Mouse (Mus musculus) embryonic fibroblast, embryonic 13.5 days (primary cell): ENCODE data around the gene Cadm1. TPM values are rescaled to one million over a fixed set of nuclear protein-coding genes. Genes with fewer than 3 reads are reported as not detected.

Experiments
- H3K27ac ChIP-seq: 2 replicates; pipeline ENCODE4 v1.5.1; 2012; ENCODE audit warnings: low read length, control low read depth, inconsistent platforms; ENCODE audit not compliant: insufficient read depth
- H3K4me1 ChIP-seq: 2 replicates; pipeline ENCODE4 v1.6.1; 2011; ENCODE audit warnings: low read length; ENCODE audit not compliant: control insufficient read depth, insufficient read depth
- H3K4me3 ChIP-seq: 2 replicates; pipeline ENCODE4 v1.5.1; 2011; ENCODE audit warnings: mild to moderate bottlenecking, control low read depth, low read length; ENCODE audit not compliant: insufficient read depth
- CTCF ChIP-seq: IDR thresholded peaks from 2 replicates; pipeline ENCODE4 v1.5.1; 2011; ENCODE audit warnings: mild to moderate bottlenecking, control low read depth, low read length, moderate library complexity, borderline replicate concordance; ENCODE audit not compliant: insufficient read depth
- POLR2A ChIP-seq: IDR thresholded peaks from 2 replicates; pipeline ENCODE4 v1.6.1; 2011; ENCODE audit warnings: low read depth, mild to moderate bottlenecking, control low read depth, low read length, moderate library complexity
- polyA plus RNA-seq: library from polyadenylated mRNA; stranded (reverse); fragments of >200 nt; gene quantifications from 2 replicates; pipeline ENCODE4 v1.2.4, GENCODE M21; 2011; ENCODE audit warnings: low read depth; ENCODE audit not compliant: missing spikeins, insufficient read length

The Cadm1 gene
- polyA plus RNA-seq, 1 experiment = 5.6 TPM

GRCm38 (mm10) chr9:47860994-47861393 is 331.0 kb downstream of the Cadm1 start:
- TF ChIP-seq CTCF (no peak), POLR2A (no peak)
- Histone ChIP-seq H3K4me3 (no peak overlapping the region), H3K4me1 (no peaks in the 10 kb centered on the region), H3K27ac (no peak overlapping the region)

- H3K4me1 ChIP-seq = no peaks in the 10 kb centered on the region
- no peak overlapping the region for H3K27ac ChIP-seq
- H3K4me3 ChIP-seq = no peak overlapping the region
- TF ChIP-seq POLR2A = no peak
- no peak for TF ChIP-seq CTCF
Measured at GRCm38 (mm10) chr9:47861783-47862182, 331.8 kb downstream of the Cadm1 start.

GRCm38 (mm10) chr9:47866001-47866400 is 336.0 kb downstream of the Cadm1 start:
- Histone ChIP-seq H3K27ac (no peak overlapping the region), H3K4me3 (no peak overlapping the region), H3K4me1 (no peaks in the 10 kb centered on the region)
- TF ChIP-seq POLR2A (no peak), CTCF (no peak)

GRCm38 (mm10) chr9:47867474-47867873 is 337.5 kb downstream of the Cadm1 start:
- no peak for TF ChIP-seq POLR2A
- no peak for TF ChIP-seq CTCF
- Histone ChIP-seq H3K27ac (no peak overlapping the region), H3K4me1 (no peaks in the 10 kb centered on the region), H3K4me3 (no peak overlapping the region)

- no peak overlapping the region for H3K4me3 ChIP-seq
- H3K27ac ChIP-seq = no peak overlapping the region
- TF ChIP-seq CTCF = no peak
- TF ChIP-seq POLR2A = no peak
- no peaks in the 10 kb centered on the region for H3K4me1 ChIP-seq
Measured at GRCm38 (mm10) chr9:47869661-47870060, 339.7 kb downstream of the Cadm1 start.

GRCm38 (mm10) chr9:47876557-47877206 is 346.7 kb downstream of the Cadm1 start:
- H3K4me3 ChIP-seq = no peak overlapping the region
- H3K4me1 ChIP-seq = no peaks in the 10 kb centered on the region
- no peak overlapping the region for H3K27ac ChIP-seq
- TF ChIP-seq CTCF (no peak), POLR2A (no peak)

GRCm38 (mm10) chr9:47880171-47880570 is 350.2 kb downstream of the Cadm1 start:
- Histone ChIP-seq H3K4me1 (no peaks in the 10 kb centered on the region), H3K4me3 (no peak overlapping the region), H3K27ac (no peak overlapping the region)
- TF ChIP-seq POLR2A (no peak), CTCF (no peak)

- H3K27ac ChIP-seq = no peak overlapping the region
Measured at GRCm38 (mm10) chr9:47882372-47882771, 352.4 kb downstream of the Cadm1 start.

GRCm38 (mm10) chr9:47891721-47892120 is 361.7 kb downstream of the Cadm1 start:
- Histone ChIP-seq H3K4me3 (no peak overlapping the region), H3K27ac (no peak overlapping the region), H3K4me1 (no peaks in the 10 kb centered on the region)
- TF ChIP-seq CTCF (no peak), POLR2A (no peak)

More at GRCm38 (mm10) chr9:47882372-47882771, 352.4 kb downstream of the Cadm1 start:
- Histone ChIP-seq H3K4me3 (no peak overlapping the region), H3K4me1 (no peaks in the 10 kb centered on the region)
- TF ChIP-seq CTCF (no peak), POLR2A (no peak)

GRCm38 (mm10) chr9:47892995-47893394 is 363.0 kb downstream of the Cadm1 start:
- TF ChIP-seq POLR2A (no peak), CTCF (no peak)
- Histone ChIP-seq H3K27ac (no peak overlapping the region), H3K4me1 (no peaks in the 10 kb centered on the region), H3K4me3 (no peak overlapping the region)
